Mouse (Mus musculus) liver, postnatal 0 days (tissue): ENCODE data around the gene Asb17.

Experiments used
- CTCF ChIP-seq: sonication (generic); IDR thresholded peaks from 2 replicates; pipeline ENCODE4 v1.5.1; 2016; ENCODE audit warnings: antibody characterized with exemption, low read depth
- EP300 ChIP-seq: IDR thresholded peaks from 2 replicates; pipeline ENCODE4 v1.6.1; 2016; ENCODE audit warnings: antibody characterized with exemption, low read depth, mild to moderate bottlenecking

DNA sequence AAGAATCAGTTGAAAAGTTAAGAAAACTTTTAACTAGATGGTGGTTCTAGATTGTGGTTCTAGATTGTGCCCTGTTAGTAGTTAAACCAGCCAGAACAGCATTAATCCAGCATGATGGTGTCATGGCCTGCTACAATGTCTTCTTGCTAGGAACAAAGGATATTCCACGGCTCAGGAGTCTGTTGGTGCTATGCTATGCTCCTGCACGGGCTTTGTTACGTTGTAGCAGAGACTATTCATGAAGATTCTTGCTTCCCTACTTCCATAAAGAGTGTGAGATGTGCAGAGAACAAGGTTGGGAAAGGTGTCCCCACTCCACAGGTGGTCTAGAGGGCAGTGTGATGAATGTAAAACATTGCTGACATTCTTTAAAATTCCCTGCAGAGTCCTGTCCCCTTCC lies 7.7 kb upstream of the Asb17 start:
- TF ChIP-seq EP300 (no peak), CTCF (no peak)
